Mouse (Mus musculus): ENCODE measurements at regions not wholly inside any gene's neighbourhood (a gene's known extent, or its start where the extent isn't known, plus 50 kb on each side); places are given as distances from the start of the nearest gene placed in this dataset.

DNA sequence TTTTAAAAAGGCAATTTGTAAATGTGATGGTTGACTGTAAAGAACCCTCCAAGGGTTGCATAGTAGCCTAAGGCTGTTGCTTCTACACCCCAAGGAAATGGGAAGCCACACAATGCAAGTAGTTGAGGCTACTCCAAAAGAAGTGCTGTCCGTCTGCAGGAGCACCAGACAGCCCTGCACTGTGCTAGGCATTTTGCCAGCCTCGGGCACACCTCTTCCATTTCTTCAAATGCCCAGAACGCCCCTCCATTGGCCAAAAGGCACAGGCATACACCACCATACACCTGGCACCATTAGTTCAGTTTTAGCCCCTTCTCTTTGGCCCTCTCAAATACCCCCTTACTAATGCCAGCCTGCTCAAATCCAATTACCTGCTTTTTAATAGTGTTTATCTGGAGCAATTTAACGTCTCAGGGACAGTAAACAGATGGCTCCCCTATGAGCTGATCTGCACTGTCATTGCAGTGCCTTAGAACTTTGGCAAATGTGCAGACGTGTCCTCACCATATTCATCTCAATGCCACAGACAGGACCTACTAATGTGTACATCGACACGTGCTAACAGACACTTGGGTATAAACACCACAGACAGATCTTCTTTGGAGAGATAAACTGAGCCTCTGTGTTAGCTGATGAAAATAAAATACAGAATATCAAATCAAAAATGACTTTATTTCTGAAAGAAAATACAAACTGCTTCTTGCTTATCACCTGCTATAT, 211.9 kb upstream of the Hnrnpa3 start:
- WGBS, result 79% methylated on average over 7 of the region's 7 CpGs
- H3K4me3 ChIP-seq (ENCODE audit: low read depth, low read length), result no peak overlapping the region
- no peaks in the 10 kb centered on the region for H3K36me3 ChIP-seq (ENCODE audit: control insufficient read depth, insufficient read depth, low read length)
- H3K9ac ChIP-seq (ENCODE audit: low read depth, low read length), result no peak overlapping the region
- no peak overlapping the region for H3K27ac ChIP-seq (ENCODE audit: low read depth, low read length)
- H3K4me1 ChIP-seq (replicated peaks; ENCODE audit: control insufficient read depth, insufficient read depth, low read length), result no peaks in the 10 kb centered on the region
- no peaks in the 10 kb centered on the region for H3K9me3 ChIP-seq (ENCODE audit: control insufficient read depth, low read length)
- H3K27me3 ChIP-seq (ENCODE audit: control insufficient read depth, insufficient read depth, low read length), result no peaks in the 10 kb centered on the region
- ATAC-seq (ENCODE audit: low FRiP score) (no peak), DNase-seq (ENCODE audit: low spot score) (no peak)
- H3K4me2 ChIP-seq (replicated peaks; ENCODE audit: low read depth, low read length), result no peak overlapping the region

DNA sequence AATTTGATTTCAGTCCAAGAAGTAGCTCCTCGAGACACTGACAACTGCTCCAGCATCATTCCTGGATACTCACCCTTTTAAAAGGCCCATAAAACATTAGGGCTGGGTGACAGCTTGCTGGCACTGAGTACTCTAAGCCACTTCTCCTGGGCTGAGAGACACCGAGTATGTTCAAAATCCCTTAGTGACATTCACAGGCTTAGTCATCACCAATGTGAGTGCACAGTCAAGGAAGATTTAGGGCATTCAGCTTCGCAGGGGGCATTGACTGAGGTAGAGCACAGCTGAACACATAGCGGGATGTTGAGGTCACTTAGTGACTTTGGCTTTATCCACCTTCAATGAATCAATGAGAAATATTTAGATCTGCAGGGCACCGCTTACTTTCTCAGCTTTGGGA, 210.8 kb upstream of the Hnrnpa3 start:
- Histone ChIP-seq H3K27ac (ENCODE audit: low read depth, low read length) (no peak overlapping the region), H3K9ac (ENCODE audit: low read depth, low read length) (no peak overlapping the region), H3K9me3 (ENCODE audit: control insufficient read depth, low read length) (no peaks in the 10 kb centered on the region), H3K27me3 (ENCODE audit: control insufficient read depth, insufficient read depth, low read length) (no peaks in the 10 kb centered on the region), H3K36me3 (ENCODE audit: control insufficient read depth, insufficient read depth, low read length) (no peaks in the 10 kb centered on the region), H3K4me1 (replicated peaks; ENCODE audit: control insufficient read depth, insufficient read depth, low read length) (no peaks in the 10 kb centered on the region), H3K4me2 (replicated peaks; ENCODE audit: low read depth, low read length) (no peak overlapping the region), H3K4me3 (ENCODE audit: low read depth, low read length) (no peak overlapping the region)
- 81% methylated on average over 5 of the region's 5 CpGs for WGBS
- ATAC-seq (ENCODE audit: low FRiP score) (no peak), DNase-seq (ENCODE audit: low spot score) (no peak)

DNA sequence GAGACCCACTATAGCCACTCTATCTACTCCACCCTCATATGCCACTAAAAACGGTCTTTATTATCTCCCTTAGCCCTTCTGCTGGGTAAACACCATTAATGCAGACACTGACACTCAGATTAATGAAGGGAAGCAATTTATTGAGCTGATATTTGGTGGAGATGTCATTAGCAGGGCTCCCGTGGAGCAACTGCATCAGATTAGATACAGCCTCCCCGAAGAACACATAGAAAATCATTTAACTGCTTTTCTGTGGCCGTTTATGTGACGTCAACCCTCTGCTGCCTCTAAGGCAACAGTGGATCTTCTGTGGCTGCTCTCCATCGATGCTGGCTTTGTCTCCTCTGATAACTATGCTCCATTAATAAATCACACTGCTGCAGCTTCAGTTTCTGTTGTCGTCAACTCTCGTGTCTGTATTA, 207.2 kb upstream of the Hnrnpa3 start:
- H3K27me3 ChIP-seq (ENCODE audit: control insufficient read depth, insufficient read depth, low read length), result no peaks in the 10 kb centered on the region
- no peak overlapping the region for H3K4me3 ChIP-seq (ENCODE audit: low read depth, low read length)
- H3K36me3 ChIP-seq (ENCODE audit: control insufficient read depth, insufficient read depth, low read length), result no peaks in the 10 kb centered on the region
- WGBS, result 75% methylated on average over 8 of the region's 8 CpGs
- H3K4me1 ChIP-seq (replicated peaks; ENCODE audit: control insufficient read depth, insufficient read depth, low read length), result no peaks in the 10 kb centered on the region
- no peak for ATAC-seq (ENCODE audit: low FRiP score)
- no peak overlapping the region for H3K9ac ChIP-seq (ENCODE audit: low read depth, low read length)
- no peak overlapping the region for H3K4me2 ChIP-seq (replicated peaks; ENCODE audit: low read depth, low read length)
- no peak overlapping the region for H3K27ac ChIP-seq (ENCODE audit: low read depth, low read length)
- no peaks in the 10 kb centered on the region for H3K9me3 ChIP-seq (ENCODE audit: control insufficient read depth, low read length)
- no peak for DNase-seq (ENCODE audit: low spot score)

DNA sequence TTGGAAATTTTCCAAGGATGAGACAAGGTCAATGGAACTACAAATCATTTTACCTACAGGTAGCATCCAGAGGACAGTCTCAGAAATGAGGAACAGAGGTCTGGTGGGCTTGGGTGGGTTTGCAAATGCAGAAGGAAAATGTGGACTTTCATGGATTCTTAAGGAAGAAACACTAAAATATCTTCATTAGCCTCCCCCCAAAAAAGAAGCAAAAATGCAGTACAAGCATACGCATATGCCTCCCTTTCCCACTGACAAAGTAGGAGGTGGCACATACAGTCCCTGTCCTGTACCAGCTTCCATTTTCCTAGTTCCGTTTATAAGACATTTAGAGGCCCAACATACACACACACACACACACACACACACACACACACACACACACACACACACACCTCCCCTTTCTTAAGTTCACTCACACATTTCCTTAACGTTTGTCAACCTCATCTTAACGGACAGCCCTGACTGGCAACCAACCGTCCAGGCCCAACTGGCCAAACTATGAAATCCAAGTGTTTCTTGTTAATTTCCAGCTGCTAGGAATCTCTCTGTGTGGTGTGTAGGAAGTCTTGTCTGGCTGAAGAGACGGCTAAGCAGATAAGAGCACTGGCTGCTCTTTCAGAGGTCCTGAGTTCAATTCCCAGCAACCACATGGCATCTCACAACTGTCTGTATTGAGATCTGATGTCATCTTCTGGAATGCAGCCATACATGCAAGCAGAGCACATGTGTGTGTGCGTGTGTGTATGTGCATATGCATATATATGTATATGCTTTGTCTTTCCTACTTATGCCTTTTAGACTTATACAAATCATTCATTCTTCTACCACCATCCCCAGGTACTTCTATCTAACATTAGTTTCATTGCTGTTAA, 206.6 kb upstream of the Hnrnpa3 start:
- 81% methylated on average over 7 of the region's 7 CpGs for WGBS
- H3K27ac ChIP-seq (ENCODE audit: low read depth, low read length), result no peak overlapping the region
- no peaks in the 10 kb centered on the region for H3K9me3 ChIP-seq (ENCODE audit: control insufficient read depth, low read length)
- no peak overlapping the region for H3K4me2 ChIP-seq (replicated peaks; ENCODE audit: low read depth, low read length)
- H3K4me3 ChIP-seq (ENCODE audit: low read depth, low read length), result no peak overlapping the region
- H3K4me1 ChIP-seq (replicated peaks; ENCODE audit: control insufficient read depth, insufficient read depth, low read length), result no peaks in the 10 kb centered on the region
- no peak for DNase-seq (ENCODE audit: low spot score)
- no peak for ATAC-seq (ENCODE audit: low FRiP score)
- H3K36me3 ChIP-seq (ENCODE audit: control insufficient read depth, insufficient read depth, low read length), result no peaks in the 10 kb centered on the region
- no peak overlapping the region for H3K9ac ChIP-seq (ENCODE audit: low read depth, low read length)
- H3K27me3 ChIP-seq (ENCODE audit: control insufficient read depth, insufficient read depth, low read length), result no peaks in the 10 kb centered on the region

- H3K4me2 ChIP-seq (replicated peaks; ENCODE audit: low read depth, low read length), result no peak overlapping the region
- DNase-seq (ENCODE audit: low spot score) (no peak), ATAC-seq (ENCODE audit: low FRiP score) (no peak)
- no peaks in the 10 kb centered on the region for H3K9me3 ChIP-seq (ENCODE audit: control insufficient read depth, low read length)
- WGBS, result 88% methylated on average over 9 of the region's 9 CpGs
- no peak overlapping the region for H3K27ac ChIP-seq (ENCODE audit: low read depth, low read length)
- no peaks in the 10 kb centered on the region for H3K4me1 ChIP-seq (replicated peaks; ENCODE audit: control insufficient read depth, insufficient read depth, low read length)
- no peak overlapping the region for H3K4me3 ChIP-seq (ENCODE audit: low read depth, low read length)
- no peaks in the 10 kb centered on the region for H3K27me3 ChIP-seq (ENCODE audit: control insufficient read depth, insufficient read depth, low read length)
- H3K9ac ChIP-seq (ENCODE audit: low read depth, low read length), result no peak overlapping the region
- no peaks in the 10 kb centered on the region for H3K36me3 ChIP-seq (ENCODE audit: control insufficient read depth, insufficient read depth, low read length)
Measured at GRCm38 (mm10) chr2:75455481-75455880, 203.6 kb upstream of the Hnrnpa3 start.

- H3K4me2 ChIP-seq (replicated peaks; ENCODE audit: low read depth, low read length), result no peak overlapping the region
- no peaks in the 10 kb centered on the region for H3K9me3 ChIP-seq (ENCODE audit: control insufficient read depth, low read length)
- no peaks in the 10 kb centered on the region for H3K27me3 ChIP-seq (ENCODE audit: control insufficient read depth, insufficient read depth, low read length)
- no peak overlapping the region for H3K27ac ChIP-seq (ENCODE audit: low read depth, low read length)
- H3K4me3 ChIP-seq (ENCODE audit: low read depth, low read length), result no peak overlapping the region
- no peak overlapping the region for H3K9ac ChIP-seq (ENCODE audit: low read depth, low read length)
- H3K36me3 ChIP-seq (ENCODE audit: control insufficient read depth, insufficient read depth, low read length), result no peaks in the 10 kb centered on the region
- no peak for DNase-seq (ENCODE audit: low spot score)
- 75% methylated on average over 1 of the region's 1 CpGs for WGBS
- no peaks in the 10 kb centered on the region for H3K4me1 ChIP-seq (replicated peaks; ENCODE audit: control insufficient read depth, insufficient read depth, low read length)
- ATAC-seq (ENCODE audit: low FRiP score), result no peak
Measured at GRCm38 (mm10) chr2:75456272-75456671, 202.8 kb upstream of the Hnrnpa3 start.

- Histone ChIP-seq H3K27ac (ENCODE audit: low read depth, low read length) (no peak overlapping the region), H3K27me3 (ENCODE audit: control insufficient read depth, insufficient read depth, low read length) (no peaks in the 10 kb centered on the region), H3K9me3 (ENCODE audit: control insufficient read depth, low read length) (no peaks in the 10 kb centered on the region), H3K4me2 (replicated peaks; ENCODE audit: low read depth, low read length) (no peak overlapping the region), H3K36me3 (ENCODE audit: control insufficient read depth, insufficient read depth, low read length) (no peaks in the 10 kb centered on the region), H3K9ac (ENCODE audit: low read depth, low read length) (no peak overlapping the region), H3K4me1 (replicated peaks; ENCODE audit: control insufficient read depth, insufficient read depth, low read length) (no peaks in the 10 kb centered on the region), H3K4me3 (ENCODE audit: low read depth, low read length) (no peak overlapping the region)
- ATAC-seq (ENCODE audit: low FRiP score) (no peak), DNase-seq (ENCODE audit: low spot score) (no peak)
- 87% methylated on average over 3 of the region's 3 CpGs for WGBS
Measured at GRCm38 (mm10) chr2:75457423-75457822, 201.6 kb upstream of the Hnrnpa3 start.

DNA sequence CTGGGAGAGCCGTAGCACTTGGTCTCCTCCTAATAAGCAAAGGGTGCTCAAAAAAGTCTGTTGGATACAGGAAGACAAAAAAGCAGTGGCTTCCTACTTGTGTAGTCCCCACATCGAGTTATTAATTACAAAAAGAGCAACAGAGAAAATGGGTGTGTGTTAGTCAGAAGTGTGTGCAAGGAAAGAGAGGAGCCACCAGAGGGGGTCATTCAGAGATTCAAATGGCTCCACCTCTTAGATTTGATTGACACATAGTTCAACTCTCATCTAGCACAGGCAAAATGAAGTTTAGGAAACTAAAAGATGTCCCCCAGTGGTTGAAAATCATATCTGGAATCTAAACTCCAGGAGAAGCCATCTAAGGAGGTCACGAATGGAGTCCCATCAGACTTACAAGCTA, 200.2 kb upstream of the Hnrnpa3 start:
- DNase-seq (ENCODE audit: low spot score) (no peak), ATAC-seq (ENCODE audit: low FRiP score) (no peak)
- Histone ChIP-seq H3K4me3 (ENCODE audit: low read depth, low read length) (no peak overlapping the region), H3K36me3 (ENCODE audit: control insufficient read depth, insufficient read depth, low read length) (no peaks in the 10 kb centered on the region), H3K9ac (ENCODE audit: low read depth, low read length) (no peak overlapping the region), H3K27me3 (ENCODE audit: control insufficient read depth, insufficient read depth, low read length) (no peaks in the 10 kb centered on the region), H3K27ac (ENCODE audit: low read depth, low read length) (no peak overlapping the region), H3K9me3 (ENCODE audit: control insufficient read depth, low read length) (no peaks in the 10 kb centered on the region), H3K4me1 (replicated peaks; ENCODE audit: control insufficient read depth, insufficient read depth, low read length) (no peaks in the 10 kb centered on the region), H3K4me2 (replicated peaks; ENCODE audit: low read depth, low read length) (no peak overlapping the region)
- 85% methylated on average over 3 of the region's 3 CpGs for WGBS

- ATAC-seq (ENCODE audit: low FRiP score), result no peak
- no peak for DNase-seq (ENCODE audit: low spot score)
- no peak overlapping the region for H3K4me3 ChIP-seq (ENCODE audit: low read depth, low read length)
- H3K9ac ChIP-seq (ENCODE audit: low read depth, low read length), result no peak overlapping the region
- H3K4me2 ChIP-seq (replicated peaks; ENCODE audit: low read depth, low read length), result no peak overlapping the region
- H3K27me3 ChIP-seq (ENCODE audit: control insufficient read depth, insufficient read depth, low read length), result no peaks in the 10 kb centered on the region
- no peaks in the 10 kb centered on the region for H3K4me1 ChIP-seq (replicated peaks; ENCODE audit: control insufficient read depth, insufficient read depth, low read length)
- no peak overlapping the region for H3K27ac ChIP-seq (ENCODE audit: low read depth, low read length)
- H3K9me3 ChIP-seq (ENCODE audit: control insufficient read depth, low read length), result no peaks in the 10 kb centered on the region
- 90% methylated on average over 5 of the region's 5 CpGs for WGBS
- H3K36me3 ChIP-seq (ENCODE audit: control insufficient read depth, insufficient read depth, low read length), result no peaks in the 10 kb centered on the region
Measured at GRCm38 (mm10) chr2:75460419-75460818, 198.6 kb upstream of the Hnrnpa3 start.
